Mouse (Mus musculus): ENCODE measurements around the gene Zfp324.
A peak's percentile ranks its signal among the peaks of the same experiment; 100 is the strongest.

Zfp324 gene

DNA sequence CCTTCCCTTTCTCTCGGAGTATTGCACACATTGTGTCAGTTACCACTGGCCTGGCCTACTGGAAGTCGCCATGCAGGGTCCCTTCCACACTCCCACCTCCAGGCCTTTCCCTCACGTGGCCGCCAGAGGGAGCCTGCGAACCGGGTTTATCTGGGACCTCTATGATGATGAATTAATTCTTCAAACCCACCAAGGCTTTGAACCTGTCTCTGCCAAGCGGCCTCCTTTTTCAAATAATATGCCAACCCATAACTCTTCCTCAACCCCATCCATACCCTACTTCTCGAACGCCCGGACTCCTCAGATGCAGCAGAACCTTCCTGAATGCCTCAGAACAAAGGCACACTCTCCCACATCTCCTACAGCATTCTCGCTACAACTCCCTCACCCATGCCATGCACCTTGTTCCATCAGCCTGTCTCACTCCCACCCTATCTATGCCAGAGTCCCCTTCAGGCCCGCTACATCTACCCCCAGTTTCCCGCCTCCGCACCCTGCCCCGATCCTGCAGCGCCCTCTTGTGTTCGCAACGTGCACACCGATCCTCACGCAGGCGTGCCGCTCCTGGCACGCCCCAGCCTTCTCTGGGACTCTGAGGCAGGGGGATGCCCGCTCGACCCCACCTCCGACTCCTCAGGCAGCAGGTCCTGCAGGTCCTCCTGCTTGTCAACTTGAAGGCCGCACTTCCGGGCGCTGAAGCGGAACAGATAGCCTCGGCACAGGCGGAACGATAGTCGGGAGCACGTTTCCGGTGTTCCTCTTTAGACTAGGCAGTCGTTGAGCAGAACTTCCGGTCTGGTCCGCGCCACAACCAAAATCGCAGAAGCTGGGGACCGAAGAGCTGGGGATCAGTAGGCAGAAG, 43.7 kb downstream of the Zfp324 start:
- DNase-seq (ENCODE audit: low spot score in 2 of 2), result peak; percentile 92 to 93

GRCm38 (mm10) chr7:13010005-13010908, 44.6 kb downstream of the Zfp324 start, which contains the start of gene Zbtb45:
Gene Zbtb45 (minus strand): TSS chr7:13010034.
- DNase-seq (ENCODE audit: low spot score in 2 of 2), result no peak

GRCm38 (mm10) chr7:13013671-13014070, 48.0 kb downstream of the Zfp324 start:
- DNase-seq (ENCODE audit: low spot score in 2 of 2), result no peak

GRCm38 (mm10) chr7:13014275-13014839, 48.7 kb downstream of the Zfp324 start:
- DNase-seq (ENCODE audit: low spot score in 2 of 2), result no peak

GRCm38 (mm10) chr7:13015217-13015616, 49.6 kb downstream of the Zfp324 start:
- no peak for DNase-seq (ENCODE audit: low spot score in 2 of 2)

DNA sequence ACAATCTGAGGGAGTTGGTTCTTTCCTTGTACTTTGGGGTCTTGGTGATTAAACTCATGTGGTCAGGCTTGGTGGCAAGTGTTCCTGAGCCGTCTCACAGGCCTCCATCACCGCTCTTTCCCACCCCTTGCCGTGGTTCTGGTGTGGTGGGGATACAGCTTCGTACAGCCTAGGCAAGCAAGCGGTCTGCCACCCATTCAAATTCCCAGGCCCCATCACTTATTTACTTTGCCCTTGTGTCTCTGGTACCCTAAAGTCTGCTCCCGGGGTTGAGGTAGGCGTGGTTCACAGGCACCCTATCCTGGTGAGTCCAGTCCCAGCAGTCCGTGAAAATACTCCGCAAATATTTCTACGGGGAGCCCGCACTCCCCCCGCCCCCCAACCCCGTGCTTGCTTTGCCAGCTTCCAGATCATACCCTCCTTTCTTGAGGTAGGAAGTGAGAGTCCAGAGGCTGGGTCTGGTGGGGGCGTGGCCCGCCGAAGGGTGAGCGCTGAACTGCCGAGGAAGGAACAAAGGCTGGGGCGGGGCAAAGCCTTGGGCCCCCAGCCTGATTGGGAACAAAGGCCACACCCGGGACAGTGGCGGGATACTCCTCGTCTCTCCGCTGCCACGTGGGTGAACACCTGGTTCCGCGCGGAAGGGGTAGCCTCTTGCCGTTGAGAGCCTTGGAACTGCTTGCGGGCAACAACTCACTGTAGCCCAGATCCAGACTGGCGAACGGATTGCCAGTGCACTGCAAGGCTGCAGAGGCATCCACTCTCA, 57.3 kb downstream of the Zfp324 start:
- DNase-seq (ENCODE audit: low spot score in 2 of 2), result peak; percentile 69 to 81

All from urinary bladder, postnatal 36 days (tissue).